Mouse (Mus musculus): ENCODE measurements around the gene Zfyve1.

Zfyve1 gene

DNA sequence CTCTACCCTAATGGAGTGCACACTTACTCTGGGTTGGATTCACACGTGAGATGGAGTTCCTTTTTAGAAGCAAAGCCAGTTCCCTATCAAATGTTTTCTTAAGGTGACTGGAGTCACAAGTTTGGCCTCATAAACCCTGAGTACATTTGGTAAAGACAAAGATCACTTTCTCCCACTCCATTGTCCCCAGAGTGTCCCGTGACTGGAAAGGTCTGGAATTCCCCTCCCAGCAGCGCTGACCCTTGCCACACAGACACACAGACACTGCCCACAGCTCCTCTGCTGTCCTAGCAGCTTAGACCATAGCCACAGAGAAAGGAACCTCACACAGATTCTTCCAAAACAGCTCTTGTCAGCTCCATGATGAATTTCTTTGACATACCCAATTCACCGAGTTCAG is 14.9 kb downstream of the Zfyve1 start:
- no peak for DNase-seq (ENCODE audit: extremely low read depth, low read depth)

DNA sequence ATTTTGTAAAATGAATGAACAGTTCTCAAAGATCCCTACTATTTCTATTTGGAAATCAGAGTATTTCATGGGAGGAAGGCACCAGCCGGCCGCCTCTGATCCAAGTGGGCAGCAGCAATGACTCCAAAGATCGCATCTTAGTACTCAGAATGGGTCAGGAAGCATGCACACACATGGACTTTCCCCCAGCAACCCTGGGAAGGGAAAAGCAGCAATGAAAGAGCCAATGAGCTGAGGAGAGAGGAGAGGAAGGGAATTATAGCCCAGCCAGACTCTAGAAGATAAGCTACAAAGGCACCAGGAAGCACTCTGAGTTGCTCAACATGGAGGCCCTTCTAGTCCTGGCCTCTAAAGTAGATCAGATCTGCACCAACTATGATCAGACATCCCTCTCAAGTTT is 16.7 kb downstream of the Zfyve1 start:
- no peak for DNase-seq (ENCODE audit: extremely low read depth, low read depth)

DNA sequence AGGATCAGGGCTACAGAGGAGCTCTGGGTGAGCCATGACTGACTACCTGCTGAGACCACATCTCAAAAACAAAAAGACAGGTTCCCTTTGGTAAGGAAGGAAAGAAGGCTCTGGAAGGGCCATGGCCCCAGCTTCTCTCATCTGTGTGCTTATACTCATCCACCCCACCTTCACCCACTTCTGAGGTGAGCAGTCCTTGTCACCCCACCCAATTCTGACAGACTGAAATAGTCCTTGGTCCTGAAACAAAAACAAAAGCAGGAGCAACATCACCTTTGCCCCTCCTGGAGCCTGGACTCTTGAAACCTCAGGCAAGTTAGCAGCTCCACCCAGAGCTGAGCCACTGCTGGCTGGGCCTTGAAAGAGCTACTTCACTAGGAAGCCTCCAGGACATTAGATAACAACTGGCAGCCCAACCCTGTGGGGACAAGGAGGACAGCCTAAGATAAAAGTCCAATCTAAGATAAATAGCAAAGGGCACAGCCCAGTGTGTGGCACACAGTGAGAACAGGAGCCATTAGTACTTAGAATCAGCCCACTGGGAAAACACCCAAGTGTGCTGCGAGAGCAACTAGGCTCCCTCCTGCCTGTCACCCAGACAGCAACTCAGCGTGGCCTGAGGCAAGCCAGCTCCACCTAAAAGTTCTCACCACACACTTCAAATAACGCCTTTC is 18.0 kb downstream of the Zfyve1 start:
- peak; percentile 65 for DNase-seq (ENCODE audit: extremely low read depth, low read depth)

DNA sequence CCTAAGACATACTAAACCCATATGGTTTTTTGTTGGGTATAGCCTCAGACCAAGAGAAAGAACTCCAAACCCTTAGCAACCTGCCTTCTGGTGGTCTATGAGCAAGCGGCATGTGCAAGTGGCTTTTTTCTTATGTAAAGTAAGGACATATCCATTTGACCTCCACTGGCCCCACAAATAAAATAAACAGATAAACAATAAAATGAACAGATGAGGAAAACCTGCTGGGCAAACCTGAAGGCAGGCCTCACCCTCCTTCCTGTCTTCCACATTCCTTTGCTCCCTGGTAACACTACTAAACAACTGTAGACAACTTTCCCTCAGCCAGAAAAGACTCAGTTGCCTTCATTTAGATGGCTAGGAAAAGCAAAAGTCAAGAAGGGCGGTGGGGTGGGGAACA is 18.7 kb downstream of the Zfyve1 start:
- no peak for DNase-seq (ENCODE audit: extremely low read depth, low read depth)

DNA sequence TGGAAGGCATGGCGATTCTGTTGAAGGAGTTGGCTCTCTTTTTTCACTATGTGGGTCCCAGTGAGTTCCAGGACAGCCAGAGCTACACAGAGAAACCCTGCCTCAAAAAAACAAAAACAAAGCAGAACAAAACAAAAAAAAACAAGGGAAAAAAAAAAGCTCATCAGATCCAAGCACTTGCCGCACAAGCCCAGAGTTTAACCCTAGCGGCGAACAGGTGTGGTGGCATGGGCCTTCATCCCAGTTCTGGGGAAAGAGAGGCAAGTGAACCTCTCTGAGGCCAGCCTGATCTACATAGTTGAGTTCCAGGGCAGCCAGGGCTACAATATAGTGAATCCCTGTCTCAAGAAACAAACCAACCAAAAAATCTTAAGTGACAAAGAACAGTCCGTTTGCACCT is 19.6 kb downstream of the Zfyve1 start:
- no peak for DNase-seq (ENCODE audit: extremely low read depth, low read depth)

DNA sequence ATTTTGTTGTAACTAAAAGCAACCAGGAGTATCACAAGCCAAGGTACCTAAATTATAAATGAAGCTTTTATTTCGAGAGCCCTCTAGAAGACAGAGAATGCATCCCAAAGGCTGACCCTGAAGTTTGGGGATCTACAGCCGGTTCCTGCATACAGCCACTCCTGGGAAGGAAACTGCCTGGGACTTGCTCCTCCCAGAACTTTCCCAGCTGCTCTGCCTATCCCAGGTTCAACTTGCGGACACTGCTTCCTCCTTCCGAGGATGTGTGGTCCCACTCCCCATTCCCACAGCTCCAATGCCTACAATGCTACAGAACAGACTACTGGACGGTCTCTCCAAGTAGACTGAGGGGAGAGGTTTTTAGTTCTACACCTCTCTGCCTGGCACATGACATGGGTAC is 24.3 kb downstream of the Zfyve1 start:
- DNase-seq (ENCODE audit: extremely low read depth, low read depth): no peak

DNA sequence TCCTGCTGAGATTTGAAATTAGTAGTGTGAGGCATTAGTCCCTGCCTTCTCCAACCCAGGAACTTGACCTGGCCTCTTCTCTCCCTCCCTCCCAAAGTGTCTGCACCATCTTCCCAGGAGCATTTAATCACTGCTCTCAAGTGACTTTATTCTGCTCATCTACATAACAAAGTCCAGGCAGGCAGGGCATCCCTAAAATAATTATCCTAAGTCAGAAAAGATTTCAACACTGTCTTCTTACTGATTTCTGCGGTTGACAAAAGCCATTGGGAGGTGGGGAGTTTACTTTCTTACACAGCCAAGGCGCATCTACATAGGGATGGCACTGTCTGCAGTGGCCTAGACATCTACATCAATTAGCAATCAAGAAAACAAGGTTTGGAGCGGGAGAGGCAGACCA is 27.2 kb downstream of the Zfyve1 start:
- DNase-seq (ENCODE audit: extremely low read depth, low read depth): no peak

DNA sequence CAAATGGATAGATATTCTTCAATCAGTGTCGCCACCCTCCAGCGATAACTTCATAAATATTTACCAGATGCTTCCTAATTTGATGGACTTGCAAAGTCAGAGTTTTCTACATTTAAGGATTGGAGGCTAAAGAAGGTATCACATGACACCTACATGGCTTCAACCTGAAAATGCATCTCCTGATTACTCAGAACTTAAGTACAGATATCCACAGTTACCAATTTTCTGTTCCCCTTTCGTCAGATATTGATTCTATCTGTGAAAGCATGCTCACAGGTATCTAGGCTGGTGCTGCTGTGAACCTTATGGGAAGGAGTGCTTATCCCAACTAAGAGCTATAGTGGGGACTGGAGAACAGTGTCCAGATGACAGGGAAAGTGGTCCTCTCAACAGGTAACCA is 34.4 kb downstream of the Zfyve1 start:
- DNase-seq (ENCODE audit: extremely low read depth, low read depth): no peak

DNA sequence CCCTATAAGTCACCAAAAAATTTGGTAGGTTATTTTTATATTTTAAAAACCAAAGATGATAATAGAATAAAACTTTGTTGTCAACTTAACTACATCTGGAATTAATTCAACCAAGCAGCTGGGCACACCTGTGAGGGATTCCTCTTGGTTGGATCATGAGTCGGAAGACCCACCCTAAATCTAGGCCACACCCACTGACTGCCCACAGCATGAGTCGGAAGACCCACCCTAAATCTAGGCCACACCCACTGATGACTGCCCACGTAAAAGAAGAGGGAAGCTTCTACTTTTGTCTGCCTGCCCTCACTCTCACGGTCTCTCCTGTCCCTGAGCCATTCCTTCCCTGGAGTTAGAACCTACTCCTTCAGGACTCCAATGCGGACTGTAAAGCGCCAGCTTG is 36.8 kb downstream of the Zfyve1 start:
- peak; percentile 7 for DNase-seq (ENCODE audit: extremely low read depth, low read depth)

DNA sequence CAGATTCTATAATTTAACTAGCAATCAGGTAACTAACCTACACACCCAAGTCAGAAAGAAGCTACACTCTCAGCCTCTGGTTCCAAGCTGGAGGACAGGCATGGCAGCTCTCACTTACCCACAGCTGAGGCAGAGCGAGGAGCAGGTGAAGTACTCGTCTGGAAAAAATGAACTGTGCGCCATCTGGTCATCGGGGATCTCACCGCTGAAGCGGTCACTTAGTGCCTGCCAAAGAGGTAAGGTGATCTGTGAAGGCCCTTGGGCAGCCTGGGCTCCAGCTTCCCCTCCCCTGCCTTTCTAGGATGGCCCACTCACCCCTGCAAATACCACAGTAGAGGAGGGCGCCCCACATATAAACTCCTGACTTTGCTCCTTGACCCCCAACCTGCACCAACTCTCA is 38.5 kb downstream of the Zfyve1 start:
- no peak for DNase-seq (ENCODE audit: extremely low read depth, low read depth)

DNA sequence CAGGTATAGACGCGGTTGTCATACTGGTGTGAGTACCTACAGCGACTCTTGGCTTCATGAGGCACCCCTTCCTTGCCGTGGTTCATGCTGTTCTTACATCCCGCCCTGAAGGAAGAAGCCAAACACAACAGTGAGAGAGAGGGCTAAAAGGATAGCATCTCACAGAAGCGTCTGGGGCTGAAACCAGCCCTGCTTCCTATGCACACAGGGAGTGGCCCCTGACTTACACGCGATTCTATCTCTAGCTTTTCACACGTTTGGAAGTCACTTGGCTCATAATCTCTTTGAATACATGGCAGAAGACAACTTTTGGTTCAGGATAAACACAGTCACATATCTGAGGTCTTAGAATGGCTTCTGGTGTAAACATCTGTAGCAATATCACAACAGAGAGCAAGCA is 41.4 kb downstream of the Zfyve1 start:
- no peak for DNase-seq (ENCODE audit: extremely low read depth, low read depth)

DNA sequence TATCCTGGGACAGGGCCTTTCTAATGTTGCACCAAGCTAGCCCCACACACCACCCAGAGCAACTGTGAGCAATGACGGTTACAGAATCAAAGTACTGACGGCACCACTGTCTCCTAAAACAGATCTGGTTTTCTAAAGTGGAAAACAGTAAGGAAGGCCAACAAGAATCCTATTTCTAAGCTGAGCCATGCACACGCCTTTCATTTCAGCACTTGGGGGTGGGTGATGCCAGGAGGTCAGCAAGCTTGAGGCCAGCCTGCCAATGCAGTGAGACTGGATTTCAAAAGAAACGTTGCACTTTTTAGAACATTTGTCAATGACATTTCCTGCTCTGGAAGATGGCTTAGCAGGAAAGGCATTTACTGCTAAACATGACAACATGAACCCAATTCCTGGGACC is 43.2 kb downstream of the Zfyve1 start:
- DNase-seq (ENCODE audit: extremely low read depth, low read depth): no peak

DNA sequence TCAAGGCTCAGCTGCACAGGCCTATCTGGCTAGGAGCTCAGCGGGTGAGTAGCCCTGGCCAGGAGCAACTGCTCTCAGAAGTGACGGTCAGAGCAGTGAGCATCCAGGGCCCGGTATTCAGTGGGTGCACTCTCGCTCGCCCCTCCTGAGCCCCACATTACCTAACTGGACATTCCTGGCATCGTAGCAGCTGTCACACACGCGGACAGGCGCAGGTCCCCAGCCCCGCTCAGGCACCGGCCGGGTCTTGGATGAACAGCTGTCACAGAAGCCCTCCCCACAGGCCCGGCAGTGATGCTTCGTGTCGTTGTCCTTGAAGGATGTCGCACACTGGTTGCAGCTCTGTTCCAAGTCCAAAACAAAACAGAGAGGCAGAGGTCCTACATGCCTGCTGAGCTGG is 45.7 kb downstream of the Zfyve1 start:
- DNase-seq (ENCODE audit: extremely low read depth, low read depth): no peak

DNA sequence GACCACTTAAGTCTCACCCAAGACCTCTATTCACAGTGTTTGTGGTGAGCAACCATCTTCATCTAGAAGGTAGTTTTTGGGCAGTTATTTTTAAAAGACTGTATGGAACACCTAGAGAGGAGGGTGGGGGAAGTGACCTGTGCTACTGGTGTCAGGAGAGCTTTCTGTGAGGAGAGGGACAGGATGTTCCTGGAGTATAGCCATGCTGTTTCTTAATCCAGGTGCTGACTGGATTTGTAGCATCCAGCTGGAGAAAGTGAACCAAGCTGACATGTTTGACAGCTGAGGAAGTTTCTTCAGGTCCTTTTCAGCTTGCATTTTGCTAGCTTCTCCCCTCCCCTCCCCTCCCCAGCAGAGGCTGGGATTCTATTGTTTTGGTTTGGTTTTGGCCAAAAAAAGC is 52.2 kb downstream of the Zfyve1 start:
- no peak for DNase-seq (ENCODE audit: extremely low read depth, low read depth)

DNA sequence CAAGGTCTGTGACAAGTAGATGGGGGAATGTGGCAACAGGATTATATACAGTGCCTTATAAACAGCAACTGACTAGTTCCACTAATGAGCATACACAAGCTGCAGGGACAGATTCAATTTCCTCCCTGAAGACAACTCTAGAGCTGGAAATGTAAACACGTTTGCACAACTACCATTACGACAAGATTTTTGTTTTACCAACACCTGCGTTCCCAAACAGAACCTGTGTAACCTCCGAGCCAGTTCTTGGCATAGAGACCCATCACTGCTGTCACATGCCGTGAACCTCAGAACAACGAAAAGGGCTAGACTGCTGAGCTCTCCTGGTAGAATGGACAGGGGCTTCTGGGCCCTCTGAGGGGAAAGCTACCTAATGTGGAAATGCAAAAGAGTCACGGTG is 53.0 kb downstream of the Zfyve1 start:
- no peak for DNase-seq (ENCODE audit: extremely low read depth, low read depth)

DNA sequence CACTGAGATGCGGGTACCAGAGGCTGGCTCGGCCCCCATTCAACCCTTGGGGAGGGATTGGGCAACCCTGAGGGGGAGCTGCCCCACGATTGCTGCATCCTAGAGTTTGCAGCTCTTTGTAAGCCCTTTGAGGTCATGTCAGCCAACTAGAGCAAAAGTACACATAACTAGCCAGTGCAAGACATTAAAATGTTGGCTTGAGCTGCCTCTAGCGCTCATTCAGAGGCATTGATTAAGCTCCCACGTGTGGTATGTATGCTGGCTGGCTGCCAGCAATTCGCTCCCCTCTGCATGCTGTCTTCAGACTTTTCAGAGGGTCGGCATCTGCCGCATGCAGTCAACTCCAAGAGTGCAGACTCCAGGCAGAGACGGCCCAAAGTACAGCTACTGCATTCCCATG is 61.0 kb downstream of the Zfyve1 start:
- DNase-seq (ENCODE audit: extremely low read depth, low read depth): no peak

DNA sequence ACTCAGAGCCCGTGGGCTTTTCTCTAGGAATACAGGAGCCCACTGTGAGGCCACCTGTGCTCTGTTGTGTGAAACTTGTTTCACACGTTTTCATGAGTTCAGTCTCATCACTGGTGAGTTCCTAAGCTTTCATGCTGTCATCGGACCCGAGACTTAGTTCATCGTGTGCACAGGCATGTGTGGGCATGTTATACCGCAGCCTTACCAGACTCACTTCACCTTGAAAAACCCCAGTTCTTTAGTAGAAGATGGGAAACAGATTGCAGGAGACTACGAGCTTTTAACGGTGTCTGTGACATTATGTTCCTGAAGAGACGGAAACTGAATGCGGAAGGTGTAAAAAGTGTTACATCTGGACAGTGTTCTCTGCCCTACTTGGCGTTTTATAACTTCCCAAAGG is 61.6 kb downstream of the Zfyve1 start:
- DNase-seq (ENCODE audit: extremely low read depth, low read depth): no peak

DNA sequence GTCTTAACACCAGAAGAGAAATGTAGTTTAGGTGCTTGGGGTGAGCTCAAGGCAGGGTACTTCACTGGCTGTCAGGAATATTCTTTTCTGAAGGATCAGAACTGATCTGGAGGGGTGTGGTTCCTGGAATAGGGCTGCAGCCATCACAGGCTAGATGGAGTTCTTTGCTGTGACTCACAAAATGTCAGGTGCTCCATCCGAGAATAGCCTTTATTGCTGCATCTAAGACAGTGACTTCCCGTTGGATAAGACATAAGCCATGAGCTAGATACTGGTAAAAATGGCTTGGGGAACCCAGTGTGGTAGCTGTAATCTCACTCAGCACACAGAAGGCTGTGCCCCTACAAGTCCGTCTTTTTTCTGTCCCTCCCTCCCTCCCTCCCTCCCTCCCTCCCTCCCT is 62.8 kb downstream of the Zfyve1 start:
- no peak for DNase-seq (ENCODE audit: extremely low read depth, low read depth)

DNA sequence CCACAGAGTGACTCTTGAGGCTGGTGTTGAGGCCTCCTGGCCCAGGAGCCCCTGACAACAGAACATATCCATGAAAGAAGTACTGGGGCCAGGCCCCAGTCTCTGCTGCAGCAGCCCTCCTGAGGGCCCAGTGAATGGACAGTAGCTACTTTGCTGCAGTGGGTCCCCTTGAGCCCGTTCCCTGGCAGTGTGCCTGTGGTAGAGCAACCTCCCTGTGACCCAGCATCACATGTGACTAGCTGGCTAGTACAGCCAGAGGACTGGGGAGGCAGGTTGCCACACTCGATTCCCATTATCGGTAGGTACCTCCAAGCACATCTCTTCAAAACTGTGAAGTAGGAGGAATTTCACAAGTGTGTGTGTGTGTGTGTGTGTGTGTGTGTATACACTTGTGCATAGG is 64.1 kb downstream of the Zfyve1 start:
- no peak for DNase-seq (ENCODE audit: extremely low read depth, low read depth)

DNA sequence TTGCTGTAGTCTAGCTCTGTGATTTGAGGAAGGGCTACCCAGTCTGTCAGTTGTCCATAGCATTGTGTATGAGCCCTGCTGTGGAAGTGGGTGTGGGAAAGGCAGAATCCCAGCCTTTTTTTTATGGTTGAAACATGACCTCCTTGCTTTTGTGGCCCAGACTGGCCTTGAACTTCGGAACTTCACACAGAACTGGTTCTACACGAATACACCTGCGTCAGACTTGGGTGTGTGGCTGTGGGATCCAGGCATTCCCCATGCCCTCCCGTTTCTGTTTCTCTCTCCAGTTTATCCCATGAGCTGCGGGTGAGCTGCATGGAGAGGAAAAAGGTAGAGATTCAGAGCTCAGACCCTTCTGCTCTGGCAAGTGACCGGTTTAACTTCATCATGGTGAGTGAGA is 65.0 kb downstream of the Zfyve1 start:
- DNase-seq (ENCODE audit: extremely low read depth, low read depth): no peak

DNA sequence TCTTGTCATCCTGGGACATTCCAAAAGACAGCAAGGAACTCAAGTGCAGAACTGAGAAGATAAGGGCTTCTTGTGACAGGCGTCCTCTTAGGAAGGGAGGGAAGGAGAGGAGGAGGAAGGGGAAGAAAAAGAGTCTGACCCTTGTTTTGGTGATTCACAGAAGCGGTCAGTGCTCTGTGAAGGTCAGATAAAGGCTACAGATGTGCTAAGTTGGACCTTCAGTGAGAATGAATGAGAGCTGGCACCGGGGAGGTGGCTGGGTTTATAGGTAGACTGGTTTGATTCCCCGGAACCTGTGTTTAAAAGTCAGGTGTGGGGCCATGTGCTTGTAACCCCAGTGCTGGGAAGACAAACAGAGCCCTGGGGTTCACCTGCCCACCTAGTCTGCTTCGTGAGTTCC is 68.4 kb downstream of the Zfyve1 start:
- DNase-seq (ENCODE audit: extremely low read depth, low read depth): no peak

DNA sequence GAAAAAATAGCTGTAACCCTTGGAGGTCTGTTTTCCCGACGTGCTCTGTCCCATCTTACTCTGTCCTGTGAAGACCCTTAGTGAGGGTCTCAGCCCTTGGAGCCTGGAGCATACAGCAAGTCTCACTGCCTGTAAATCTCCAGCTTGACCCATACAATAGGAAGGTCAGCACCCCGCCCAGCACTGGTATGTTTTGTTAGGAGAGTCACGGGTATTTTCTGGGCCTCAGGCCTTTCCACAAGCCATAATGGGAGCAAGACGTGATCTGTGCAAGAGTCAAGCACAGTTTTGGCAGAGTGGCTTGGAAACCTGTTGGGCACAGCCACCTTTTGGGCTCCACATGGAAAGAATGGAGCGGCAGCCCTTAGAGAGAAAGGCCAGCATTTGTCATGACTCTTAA is 69.2 kb downstream of the Zfyve1 start:
- DNase-seq (ENCODE audit: extremely low read depth, low read depth): no peak

DNA sequence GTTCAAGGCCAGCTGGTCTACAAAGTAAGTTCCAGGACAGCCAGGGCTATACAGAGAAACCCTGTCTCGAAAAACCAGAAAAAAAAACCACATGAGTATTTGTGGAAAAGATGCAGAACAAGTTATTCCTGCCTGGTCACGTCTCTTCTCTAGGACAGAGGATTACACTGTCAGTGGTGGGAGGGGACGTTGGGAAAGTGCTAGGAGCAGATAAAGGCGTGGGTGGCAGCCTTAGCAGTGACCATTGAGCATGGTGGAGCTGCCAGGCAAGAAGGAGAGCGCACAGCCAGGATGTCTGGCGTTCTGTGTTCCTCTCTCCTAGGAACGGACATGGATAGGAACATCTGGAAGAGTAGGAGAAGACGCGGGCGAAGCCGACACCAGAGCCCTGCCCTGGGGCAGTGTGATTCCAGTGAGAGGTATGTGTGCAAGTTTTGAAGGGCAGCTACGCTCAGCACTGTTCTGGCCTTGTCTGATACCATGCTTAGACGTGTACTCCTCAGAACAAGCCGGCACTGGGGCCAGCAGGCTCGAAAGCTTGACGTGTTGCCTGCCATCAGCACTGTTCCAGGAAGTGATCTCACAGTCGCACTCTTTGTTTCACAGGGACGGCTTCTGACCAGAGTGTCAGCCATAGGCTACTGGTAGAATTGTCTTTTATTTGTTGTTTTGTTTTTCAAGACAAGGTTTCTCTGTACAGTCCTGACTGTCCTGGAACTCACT is 71.0 kb downstream of the Zfyve1 start:
- no peak for DNase-seq (ENCODE audit: extremely low read depth, low read depth)

Data from MEL-GATA-1-ER (cell line).